Mouse (Mus musculus) layer of hippocampus, postnatal 10 days (tissue): ENCODE measurements at regions not wholly inside any gene's neighbourhood (a gene's known extent, or its start where the extent isn't known, plus 50 kb on each side); places are given as distances from the start of the nearest gene placed in this dataset.
A peak's percentile ranks its signal among the peaks of the same experiment; 100 is the strongest.
"Not testable (repeated sequence)": the region's sequence is repeated elsewhere in the genome, so short reads cannot be mapped to it uniquely, and the experiment has no call there.

Source experiments
- DNase-seq, 2 experiments: peaks; one replicate each; pipeline ENCODE4 v3.0.0; 2021; ENCODE audit warnings: low spot score in 2 of 2

GRCm38 (mm10) chrX:70606349-70606748 lies 129.4 kb upstream of the Tmem185a start:
- DNase-seq: no peak

GRCm38 (mm10) chrX:70582344-70582743 lies 105.4 kb upstream of the Tmem185a start:
- peak; percentile 25 to 49 for DNase-seq

- no peak for DNase-seq
Observed at GRCm38 (mm10) chrX:70580171-70580570, 103.2 kb upstream of the Tmem185a start.

GRCm38 (mm10) chrX:70574243-70574642 lies 97.3 kb upstream of the Tmem185a start:
- not testable (repeated sequence) for DNase-seq

- not testable (repeated sequence) for DNase-seq
Observed at GRCm38 (mm10) chrX:70570586-70570985, 93.6 kb upstream of the Tmem185a start.

- DNase-seq: not testable (repeated sequence)
Observed at GRCm38 (mm10) chrX:70569339-70569979, 92.5 kb upstream of the Tmem185a start.
